Mouse (Mus musculus) cerebellum, postnatal 36 days (tissue): Measurements from ENCODE around the gene Rbpj.
A peak's percentile ranks its signal among the peaks of the same experiment; 100 is the strongest.

ENCODE experiments used
- DNase-seq, 2 experiments: peaks; one replicate each; pipeline ENCODE4 v3.0.0; 2021 to 2022; ENCODE audit warnings: mixed read lengths in 2 of 2

Rbpj gene

DNA sequence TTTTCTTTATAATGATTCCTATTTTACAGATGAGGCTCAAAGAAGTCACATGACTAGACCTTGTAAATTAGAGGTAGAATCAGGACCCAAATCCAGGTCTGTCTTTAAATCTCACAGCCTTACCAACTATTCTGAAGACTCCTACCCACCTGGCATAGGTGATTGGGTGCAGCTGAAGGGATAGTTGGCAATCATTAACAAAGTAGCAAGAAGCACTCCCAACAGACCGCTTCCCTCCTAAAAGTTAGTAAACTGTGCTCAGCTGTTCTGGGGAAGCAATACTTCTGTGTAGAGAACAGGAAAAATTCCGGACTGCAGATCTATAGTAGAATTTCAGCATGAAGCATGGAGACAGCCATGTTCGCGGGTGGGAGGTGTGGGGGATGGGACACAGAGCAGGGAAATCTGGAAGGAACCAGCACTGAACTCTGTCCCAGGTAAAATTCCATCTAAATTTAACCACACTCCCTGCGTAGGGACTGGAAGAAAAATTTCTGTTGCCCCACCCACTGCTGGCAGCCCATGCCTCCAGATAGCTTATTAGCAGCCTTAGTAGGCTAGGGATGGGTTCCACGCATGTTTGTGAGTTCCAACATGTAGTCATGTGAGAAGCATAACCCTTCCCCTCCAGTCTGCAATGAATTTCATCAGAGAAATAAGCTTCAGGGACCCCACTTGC is 3.3 kb downstream of the Rbpj start:
- no peak for DNase-seq

DNA sequence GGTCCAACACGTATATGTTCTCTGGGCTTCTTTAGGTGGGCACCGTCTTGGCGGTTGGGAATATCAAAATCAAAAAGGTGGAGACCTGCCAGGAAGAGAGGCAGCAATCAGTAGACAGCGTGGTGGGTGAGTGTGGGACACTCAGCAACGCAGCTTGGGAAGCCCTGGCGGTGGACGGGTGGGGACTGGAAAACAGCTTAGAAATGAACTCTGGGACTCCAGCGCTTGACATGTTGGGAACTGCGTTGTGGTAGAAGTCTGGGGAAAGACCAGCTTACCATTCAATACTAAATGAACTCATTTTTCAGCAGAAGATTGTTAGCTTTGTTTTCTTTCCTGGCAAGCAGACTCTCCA is 3.8 kb downstream of the Rbpj start:
- DNase-seq = no peak

DNA sequence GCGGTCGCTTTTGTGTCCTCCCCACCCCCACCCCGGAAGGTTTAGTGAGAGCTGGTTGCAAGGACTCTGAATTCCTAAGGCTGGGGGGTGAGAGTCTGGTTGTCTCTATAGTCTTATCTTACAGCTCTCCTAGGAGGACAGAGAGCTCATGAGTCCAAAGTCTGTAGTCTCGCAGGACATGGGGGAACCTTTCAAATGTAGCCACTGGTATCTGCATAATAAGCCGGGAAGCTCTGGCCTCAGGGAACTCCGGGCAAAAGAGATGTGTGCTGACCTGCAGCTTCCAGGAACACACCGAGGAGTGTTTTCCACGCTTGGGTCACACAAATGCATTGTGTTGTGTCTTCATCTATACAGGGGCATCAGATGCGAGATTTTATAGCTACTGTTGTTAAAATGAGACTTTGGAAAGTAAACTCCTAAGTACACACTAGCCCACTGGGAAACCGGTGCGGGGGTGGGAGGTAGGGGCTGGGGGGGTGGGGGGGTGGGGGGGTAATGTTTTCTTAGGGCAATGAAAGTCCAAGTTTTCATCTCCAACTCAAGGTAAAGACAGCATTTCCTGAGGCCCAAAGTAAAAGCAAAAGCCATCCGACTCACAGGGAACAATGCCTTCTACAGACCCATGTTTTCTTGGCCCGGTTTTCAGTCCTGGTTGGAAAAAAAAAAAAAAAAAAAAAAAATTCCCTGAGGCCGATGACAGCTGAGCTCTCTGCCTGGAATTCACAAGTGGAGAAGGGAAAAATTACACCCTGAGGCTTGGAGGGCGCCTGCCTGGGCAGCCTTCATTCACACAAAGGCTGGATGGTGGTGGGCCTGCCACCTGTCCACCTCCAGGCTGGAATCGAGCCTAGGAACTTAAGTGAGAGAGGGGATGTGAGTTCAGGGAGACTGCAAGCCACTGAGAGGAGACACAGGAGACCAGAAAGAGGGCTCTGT is 4.5 kb downstream of the Rbpj start:
- DNase-seq = no peak

DNA sequence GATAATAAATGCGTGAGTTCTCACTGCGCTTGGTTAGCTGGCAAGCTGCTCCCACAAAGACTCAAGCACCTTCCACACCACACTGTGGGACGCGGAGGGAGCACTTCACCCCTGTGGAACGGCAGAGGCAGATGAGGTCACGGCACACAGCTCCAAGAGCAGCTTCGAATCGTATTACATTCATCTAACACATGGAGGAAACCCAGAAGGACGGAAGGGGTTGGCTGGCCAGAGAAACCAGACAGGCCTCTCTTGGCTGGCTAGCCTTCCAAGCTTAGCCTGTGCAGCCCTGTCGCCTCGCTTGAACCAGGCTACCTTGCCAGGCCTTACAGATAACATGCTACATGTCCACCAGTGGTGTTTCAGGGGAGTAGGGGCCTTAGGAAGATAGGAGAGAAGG is 6.5 kb downstream of the Rbpj start:
- DNase-seq = no peak

DNA sequence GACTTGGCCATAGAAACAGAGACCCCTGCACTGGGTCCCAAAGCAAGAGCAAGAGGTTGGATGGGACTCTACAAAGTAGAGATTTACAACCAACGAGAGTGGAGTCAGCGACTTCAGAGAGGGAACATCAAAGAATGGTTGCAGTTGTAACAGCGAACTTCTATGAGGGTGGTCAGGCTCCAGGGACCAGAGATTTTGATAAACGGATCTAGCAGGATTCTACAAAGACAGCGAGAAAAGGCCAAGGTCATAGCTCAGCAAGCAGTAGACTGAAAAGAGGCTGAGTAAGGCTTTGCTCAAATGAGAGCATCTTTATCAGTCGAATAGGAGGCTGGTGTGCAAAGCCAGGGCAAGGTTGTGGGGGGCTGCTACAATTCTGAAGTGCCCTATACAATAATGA is 13.2 kb downstream of the Rbpj start:
- no peak for DNase-seq

DNA sequence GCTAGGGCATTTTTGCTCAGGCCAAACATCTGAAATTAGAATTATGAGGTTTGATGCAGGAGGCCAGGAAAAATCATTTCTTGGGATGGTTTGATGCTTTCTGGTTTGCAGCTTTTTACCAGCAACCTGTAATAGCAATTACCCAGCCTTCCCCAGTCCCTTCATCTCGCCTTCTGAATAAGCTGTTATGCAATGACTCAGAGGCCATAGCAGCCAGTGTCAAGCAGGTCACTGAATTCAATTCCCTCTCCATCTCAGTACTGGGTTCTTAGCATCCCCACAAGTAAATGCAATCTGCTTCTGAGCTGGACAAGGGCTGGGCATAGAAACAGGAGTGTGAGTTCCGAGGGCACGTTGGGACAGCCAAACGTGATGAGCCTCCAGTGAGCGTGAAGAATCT is 13.9 kb downstream of the Rbpj start:
- DNase-seq = no peak

DNA sequence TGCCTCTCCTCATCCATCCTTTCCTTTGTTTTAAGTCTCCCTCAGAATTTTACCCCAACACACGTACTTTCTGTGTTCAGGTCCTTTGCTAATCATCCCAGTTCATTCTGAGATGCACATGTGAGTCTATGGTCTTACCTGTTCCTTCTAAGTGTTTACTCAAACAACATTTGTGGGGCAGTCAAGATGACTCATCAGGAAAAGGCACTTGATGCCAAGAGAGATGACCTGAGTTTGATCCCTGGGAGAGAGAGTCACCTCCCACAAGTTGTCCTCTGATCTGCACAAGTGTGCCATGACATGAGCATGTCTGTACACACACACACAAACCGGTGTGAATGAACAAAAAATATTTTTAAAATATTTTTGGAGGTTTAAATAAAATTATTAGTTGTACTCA is 15.1 kb downstream of the Rbpj start:
- DNase-seq = no peak

DNA sequence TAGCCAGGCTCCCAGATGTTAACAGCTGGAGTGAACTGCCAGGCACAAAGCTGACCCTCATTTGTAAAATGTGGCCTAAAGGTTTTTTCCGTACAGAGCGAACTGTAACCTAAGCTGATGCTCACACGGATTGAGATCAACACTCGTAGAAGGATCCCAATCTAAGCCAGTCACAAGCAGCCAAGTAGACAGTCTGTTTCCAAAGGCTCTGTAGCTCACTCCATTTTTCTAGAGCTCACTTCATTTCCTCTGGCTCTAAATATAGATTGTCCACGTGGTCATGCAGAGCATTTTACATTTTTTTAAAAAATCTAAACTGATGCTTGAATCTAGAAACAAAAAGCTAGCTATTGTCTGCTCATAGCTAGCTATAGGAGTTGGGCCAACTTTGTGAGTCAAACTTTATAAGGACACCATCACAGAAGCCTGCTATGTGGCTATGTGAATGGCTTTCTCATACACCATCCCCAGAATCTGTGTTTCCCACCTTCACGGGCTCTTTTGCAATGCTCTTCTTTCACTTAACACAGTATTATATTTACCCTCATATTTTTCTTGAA is 19.2 kb downstream of the Rbpj start:
- no peak for DNase-seq

DNA sequence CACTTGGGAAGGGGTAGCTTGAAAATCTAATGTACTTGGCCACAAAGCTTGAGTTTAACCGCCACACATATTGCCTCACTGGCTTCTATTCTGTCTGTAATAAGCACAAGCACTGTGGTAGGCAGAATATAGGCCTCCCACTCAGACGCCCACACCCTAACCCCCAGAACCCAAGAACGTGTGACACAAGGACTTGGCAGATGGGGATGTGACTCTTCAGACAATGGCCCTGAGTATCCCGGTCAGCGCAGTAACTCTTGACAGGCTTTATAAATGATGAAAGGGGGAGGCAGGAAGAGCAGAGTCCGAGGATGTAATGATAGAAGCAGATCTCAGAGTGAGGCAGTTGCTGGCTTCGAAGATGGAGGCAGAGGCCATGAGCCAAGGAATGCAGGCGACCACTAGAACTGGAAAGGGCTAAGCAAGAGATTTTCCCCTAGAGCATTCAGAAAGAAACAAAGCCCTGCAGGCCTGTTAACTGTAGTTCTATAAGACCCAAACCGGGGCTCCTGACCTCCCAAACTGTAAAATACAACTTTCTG is 20.1 kb downstream of the Rbpj start:
- no peak for DNase-seq

DNA sequence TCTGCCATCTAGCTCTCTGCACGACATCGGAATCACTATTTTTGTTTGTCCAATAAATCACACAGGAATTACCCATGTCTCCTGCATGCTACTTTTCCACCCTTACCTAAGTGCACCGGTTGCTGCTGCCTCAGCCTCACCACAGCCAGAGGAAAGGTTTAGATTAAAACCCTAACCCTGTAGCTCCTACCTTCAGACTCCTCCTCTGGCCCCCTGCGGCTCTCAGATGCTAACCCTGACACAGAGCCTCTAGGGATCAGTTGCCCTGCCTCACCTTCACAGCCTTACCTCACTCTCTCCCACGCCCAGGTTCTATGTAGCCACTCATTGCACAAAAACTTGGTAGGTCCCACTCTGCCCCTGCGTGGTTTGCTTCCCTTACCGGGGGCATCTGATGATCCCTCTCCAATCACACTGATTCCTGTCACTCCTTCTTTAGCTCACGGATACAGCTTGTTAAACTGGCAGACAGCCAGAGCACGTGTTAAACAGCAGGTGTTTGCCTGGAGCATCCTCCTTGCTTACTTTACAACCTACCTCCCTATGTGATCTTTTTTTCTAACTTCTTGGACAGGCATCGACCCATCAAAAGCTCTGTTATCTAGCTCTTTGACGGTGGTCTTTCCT is 21.1 kb downstream of the Rbpj start:
- no peak for DNase-seq

DNA sequence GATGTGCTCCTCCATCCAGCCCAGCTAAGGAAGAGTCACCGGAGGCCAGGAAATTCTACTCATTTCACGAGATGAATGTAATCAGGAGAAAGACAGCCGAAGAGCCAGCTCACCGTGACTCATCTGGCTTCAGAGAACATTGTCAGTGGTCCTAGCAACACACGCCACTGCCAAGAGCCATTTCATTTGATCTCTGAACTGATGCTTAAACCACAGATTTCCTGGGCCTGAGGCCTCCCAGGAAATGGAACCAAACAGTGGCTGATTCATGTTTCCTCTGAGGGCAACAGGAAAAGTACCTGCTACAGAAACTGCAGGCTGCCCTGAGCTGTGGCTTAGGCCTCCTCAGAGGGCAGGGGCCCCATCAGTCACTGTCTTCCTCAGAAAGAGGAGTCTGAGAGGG is 24.7 kb downstream of the Rbpj start:
- no peak for DNase-seq

DNA sequence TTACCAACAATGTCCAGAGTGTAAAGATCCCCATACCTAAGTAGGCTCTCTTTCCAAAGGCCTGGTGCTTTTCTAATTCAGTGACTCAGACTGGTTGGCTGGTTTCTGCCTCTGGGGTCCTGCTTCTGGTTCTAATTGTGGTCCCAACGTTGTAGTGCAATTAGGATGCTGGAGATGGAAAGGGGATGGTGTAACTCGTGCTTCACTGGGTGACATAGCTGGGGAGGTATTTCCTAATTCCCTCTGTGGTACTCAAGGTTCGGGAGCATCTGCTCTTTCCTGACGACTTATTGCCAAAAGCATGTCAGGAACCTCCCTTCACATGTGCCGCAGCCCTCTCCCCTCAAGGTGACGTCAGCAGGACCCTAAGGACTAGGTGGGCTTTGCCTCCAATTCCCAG is 27.8 kb downstream of the Rbpj start:
- DNase-seq = no peak

DNA sequence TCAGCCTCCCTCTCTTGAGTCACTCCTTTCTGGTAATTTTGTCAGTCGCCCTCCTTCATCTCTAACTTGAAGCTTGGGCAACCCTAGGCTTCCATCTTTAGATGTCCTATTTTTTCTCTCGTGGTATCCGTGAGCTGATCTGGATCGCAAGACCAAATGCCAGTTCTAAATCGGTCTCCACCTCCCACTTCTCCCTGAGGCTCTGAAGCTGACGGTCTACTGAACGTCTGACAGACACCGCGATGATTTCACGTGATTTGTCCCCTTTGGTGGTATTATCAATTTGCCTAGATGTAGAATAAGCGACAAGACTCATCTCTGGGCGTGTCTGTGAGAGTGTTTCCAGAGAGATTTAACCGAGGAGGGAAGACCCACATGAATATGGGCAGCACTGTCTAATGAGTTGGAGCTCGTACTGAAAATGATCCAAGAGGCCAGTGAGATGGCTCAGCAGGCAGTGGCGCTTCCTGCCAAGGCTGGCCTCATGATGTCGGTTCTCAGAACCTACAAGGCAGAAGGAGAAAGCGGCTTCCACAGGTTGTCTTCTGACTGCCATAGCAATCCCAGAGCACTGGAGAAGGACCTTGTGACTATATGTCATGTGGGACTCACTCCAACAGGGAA is 28.7 kb downstream of the Rbpj start:
- peak; percentile 59 to 63 for DNase-seq

DNA sequence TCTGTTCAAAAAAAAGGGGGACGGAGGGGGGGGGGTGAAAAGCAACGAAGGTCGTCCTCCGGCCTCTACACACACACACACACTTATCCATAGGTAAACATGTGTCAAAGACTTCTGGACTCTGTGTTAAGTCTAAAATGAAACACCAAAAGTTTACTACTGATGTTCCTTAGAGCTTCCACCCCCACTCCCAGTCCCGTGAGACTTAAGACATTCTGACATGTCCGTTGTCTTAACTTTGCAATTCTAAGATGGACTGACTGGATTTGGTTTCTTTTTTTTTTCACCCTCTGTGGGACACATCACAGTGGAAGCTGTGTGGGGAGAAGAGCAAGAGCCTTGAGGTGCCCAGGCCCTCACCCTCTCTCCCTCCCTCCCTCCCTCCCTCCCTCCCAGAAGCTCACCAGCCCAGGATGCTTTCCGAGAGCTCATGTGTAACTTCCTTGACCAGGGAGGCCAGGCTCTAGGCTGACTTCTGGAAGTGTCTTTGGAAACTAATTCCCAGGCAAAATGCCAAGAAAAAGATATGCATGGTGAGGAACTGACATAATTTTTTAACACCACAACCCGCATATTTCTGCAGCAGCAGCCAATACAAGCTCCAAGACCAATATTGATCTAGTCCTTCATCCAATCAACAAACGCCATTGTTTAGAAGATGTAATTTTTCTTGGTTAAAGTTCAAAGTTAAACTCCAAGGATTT is 31.0 kb downstream of the Rbpj start:
- no peak for DNase-seq

DNA sequence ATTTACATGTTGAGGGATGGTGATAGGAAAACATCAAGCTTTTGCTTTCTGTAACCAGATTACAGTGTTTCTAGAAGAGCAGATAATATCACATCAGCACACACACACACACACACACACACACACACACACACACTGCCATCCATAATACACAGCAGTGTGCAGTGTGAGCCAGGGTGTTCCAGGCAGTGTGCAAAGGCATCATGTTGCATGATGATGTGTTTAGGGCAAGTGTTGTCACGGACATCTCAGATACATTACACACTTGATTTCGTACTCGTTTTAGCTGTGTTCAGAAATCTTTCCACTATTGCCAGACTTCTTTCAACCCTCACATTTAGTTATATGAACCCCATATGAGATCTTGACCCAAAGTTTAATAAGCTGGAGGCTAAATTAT is 33.6 kb downstream of the Rbpj start:
- no peak for DNase-seq

DNA sequence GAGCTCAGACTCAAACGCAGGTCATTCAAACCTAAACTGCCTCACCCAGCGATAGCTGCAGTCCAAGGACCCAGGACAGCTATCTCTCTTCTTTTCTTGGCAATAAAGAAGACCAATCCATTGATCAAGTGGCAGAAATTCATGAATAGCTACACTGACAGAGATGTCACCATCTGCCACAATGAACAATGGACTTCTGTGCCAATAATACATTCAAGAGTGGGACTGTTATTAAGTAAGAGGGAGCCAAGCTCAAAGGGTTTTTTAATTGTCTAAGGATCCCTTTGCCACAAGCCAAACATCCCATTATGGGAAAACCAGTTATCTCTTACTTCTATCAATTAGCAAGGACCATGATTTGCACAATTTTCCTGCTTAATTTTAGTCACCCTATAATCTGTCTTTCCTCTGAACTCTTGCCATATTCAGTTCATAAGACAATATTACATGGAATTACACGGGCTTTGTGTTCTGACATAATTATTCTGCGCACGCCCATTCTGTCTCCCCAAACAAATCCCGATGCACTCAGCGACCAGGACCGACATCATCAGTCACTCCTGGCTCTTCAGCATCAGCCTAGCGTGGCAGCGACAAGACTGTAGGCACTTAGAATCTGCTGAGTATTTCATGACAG is 34.7 kb downstream of the Rbpj start:
- DNase-seq = no peak

DNA sequence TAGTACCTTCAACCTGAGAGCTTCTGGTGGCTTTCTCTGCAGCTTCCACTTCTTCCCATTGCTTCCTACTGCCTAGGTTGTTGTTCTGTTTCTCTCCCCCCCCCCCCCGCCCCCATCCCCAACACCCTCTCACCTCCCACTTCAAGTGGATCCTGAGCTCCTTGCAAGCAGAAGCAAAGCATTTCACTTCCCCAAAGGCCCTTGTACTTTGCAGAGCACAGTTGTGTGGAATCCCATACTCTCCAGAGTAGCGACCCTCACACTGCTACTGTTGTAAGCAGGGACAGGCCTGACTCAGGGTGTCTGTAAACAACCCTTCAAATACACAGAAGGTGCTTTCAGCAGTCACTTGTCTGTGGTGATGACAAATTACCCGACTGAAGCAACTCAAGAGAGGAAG is 37.3 kb downstream of the Rbpj start:
- DNase-seq = no peak

DNA sequence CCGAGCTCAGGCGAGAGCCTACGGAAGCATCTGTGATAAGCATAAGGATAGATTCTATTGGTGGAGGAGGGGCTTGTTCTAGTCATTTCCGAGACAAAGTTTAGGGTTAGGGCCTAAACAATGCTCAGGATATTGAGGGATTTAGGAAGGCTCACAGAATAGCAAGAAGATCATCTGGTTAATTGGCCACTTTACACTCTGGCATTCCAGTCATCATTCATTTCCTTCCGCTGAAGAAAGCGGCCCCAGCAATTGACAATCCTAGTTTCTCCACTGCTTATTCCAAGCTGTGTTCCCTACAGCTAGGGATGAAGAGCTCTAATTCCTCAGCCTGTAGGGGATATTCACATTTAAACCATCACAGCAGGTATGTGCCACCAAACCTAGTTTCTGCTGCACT is 39.8 kb downstream of the Rbpj start:
- DNase-seq = no peak

DNA sequence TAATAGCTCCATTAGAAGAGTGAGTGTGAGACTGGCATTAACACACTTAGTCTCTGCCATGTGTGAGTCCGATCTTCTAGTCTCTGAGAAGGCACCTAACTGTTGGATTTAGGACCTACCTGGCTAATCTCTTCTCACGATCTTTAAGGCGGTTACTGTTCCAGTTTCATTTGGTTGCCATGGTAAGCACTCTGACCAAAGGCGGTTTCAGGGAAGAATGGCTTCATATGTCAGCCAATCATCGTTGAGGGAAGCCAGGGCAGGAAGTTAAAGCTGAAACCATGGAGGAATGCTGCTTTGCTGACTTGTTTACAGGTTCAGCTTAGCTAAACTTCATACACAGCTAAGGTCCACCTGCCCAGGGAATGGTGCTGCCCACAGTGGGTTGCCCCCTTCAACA is 41.4 kb downstream of the Rbpj start:
- no peak for DNase-seq

DNA sequence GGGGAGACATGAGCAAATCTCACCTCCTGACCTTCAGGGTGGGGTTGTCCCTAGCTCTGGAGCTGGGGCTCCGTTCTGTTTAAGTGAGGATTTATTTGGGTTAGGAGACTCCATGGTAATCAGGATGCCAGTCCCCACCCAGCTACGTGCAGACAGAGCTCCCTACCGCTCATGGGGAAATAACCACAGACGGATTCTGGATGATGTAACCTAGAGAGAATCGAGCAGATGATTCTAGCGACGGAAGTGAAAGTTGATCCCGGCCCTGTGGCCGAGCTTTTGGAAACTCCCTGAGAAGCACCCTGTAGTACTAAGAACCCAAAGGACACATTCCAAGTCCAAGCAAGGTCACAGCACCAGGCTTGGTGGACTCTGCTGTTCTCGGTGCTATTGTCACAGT is 43.5 kb downstream of the Rbpj start:
- no peak for DNase-seq

DNA sequence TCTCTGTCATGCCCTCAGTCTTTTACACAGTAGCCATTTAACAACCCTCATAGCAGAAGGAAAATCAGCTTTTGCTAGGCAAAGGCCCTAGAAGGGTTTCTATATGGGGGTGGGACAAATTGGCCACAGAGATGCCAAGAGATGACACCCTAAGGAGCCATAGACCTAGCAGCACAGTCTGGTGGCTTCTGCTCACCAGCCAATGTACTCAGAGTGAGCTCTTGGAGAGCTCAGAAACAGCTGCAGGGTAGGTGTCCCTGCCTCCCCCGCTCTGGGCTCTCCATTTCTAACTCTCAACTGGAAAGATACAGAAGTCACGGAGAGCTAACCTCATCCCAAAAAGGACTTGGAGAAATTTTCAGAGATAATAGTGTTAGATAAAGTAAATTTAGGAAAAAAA is 44.0 kb downstream of the Rbpj start:
- no peak for DNase-seq

DNA sequence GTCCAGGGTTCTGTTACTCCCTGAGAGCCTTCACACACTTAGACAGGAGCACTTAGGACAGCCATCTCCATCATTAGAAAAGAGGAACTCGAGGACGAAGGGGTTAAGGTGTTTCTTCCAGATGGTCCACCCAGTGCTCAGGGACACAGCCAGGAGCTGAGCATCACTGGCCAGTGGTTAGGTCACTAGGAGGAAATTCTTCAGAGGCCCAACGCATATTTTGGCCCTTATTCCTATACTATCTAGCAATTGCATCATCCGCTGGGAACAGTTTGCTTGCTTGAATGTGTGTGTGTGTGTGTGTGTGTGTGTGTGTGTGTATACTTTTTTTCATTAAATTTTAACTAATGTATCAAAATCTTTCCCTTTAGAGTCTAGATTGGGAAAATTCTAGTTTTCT is 45.5 kb downstream of the Rbpj start:
- DNase-seq = no peak
